Mouse (Mus musculus): Measurements from ENCODE around the gene 6430548M08Rik. TPM values are rescaled to one million over a fixed set of nuclear protein-coding genes. Genes with fewer than 3 reads are reported as not detected.

6430548M08Rik gene
- total and polyA plus RNA-seq, 3 experiments: 98.5 to 118 (median 107) TPM

DNA sequence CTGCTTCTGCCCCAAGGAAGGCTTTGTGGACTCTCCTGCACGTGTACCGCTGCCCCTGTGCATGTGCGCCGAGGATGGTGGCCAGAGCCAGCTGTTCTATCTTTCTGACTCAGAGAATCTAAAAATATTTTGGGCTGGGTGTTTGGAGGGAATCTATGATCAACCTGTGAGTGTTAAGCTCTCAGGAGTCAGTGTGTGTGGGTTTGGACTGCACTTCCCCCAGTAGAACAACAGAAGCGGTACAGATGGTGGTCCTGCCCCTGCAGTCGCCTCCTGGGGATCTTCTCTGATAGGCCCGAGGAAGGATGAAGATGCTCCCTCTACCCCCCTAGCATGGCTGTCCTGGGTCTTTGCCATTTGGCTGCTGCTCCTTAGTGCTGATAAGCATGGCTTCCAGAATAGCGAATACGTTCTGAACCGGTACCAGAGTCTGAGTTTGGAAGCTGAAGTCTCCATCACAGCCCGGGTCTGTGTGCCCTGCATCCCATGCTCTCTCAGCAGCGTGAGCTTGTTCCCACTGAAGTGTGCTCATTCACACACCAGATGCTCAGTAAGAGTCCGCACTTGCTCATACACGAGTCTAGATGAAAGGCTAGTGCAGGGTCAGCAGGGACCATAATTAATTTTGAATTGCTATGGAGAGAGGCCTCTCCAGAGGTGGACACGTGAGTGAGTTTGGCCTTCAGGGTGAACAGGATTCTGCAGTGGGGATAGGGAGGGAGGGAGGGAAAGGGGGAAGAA lies 30.1 kb downstream of the 6430548M08Rik start:
- peak; percentile 89 for DNase-seq

DNA sequence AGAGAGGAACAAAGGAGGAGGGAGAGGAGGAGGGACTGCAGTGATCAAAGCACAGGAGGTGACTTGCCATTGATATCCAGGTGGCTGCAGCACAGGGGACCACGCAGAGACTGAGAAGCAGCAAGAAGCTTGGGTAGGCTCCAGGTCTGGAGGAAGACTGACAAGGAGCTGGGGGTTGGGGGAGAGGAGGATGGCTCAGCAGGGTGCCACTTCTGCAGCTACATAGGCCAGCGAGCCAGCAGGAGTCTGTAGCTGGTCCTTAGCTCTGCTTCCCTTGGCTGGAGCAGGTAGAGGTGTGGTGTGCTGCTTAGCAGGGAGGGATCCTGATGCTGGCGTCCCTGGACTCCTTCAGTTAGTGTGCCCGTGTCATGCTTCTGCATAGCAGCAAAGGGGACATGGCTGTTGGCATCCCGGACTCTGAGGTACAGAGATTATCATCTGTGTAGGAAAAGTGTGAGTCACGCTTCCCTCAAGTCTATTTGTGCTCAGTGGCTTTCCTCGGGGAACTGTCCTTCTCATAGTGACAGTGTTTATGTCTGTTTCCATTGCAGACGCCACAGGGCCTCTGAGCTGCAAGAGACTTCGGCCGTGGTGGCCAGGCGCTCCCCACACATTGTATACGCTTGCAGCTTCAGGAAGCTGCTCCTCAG lies 30.8 kb downstream of the 6430548M08Rik start:
- DNase-seq: peak; percentile 73

DNA sequence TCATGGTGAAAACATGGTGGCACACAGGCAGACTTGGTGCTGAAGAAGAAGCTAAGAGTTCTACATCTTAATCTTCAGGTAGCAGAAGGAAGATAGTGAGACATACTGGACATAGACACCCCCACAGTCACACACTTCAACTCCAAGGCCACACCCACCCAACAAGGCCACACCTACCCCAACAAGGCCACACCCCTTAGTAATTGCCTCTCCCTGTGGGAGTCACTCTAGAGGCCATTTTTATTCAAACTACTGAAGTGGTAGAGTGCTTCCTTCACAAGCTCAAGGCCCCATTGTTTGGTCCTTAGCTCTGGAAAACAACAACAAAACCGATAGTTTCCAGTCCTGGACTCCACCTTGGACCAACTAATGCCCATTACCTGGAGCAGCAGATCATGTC lies 32.1 kb downstream of the 6430548M08Rik start:
- no peak for DNase-seq

DNA sequence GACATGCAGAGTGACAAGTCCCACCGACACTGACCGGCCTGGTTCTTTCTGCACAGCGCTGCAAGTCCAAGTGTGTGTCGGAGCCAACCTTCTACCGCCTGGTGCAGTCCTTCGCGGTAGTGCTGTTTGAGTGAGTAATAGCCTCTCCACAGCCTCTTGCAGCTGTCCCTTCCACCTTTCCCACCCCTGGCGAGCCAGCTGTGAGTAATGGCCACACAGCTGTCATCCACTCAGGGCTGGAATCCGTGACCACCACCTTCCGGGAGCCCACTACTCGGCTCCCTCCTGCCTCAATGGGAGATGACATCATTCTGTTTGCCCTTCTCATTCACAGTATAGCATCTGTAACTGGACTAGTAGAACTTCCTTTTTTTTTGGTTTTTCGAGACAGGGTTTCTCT lies 36.1 kb downstream of the 6430548M08Rik start:
- no peak for DNase-seq

DNA sequence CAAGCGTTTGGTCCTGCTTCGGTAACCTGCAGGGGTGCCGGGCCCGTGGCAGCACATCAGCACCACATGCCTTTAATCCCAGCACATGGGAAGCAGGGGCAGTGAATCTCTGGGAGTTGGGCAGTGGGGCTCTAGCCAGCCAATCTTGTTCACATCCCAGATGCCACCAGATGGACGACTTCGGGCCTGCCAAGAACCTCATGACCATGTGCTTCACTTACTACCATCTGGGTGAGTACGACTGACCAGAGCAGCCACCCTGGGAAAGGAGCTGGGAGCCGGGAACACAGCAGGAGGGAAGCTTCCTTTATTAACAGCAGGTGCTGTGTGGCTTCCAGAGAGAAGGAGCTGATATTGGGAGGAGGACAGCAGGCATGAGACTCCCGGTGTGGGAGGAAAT lies 37.2 kb downstream of the 6430548M08Rik start:
- DNase-seq: no peak

DNA sequence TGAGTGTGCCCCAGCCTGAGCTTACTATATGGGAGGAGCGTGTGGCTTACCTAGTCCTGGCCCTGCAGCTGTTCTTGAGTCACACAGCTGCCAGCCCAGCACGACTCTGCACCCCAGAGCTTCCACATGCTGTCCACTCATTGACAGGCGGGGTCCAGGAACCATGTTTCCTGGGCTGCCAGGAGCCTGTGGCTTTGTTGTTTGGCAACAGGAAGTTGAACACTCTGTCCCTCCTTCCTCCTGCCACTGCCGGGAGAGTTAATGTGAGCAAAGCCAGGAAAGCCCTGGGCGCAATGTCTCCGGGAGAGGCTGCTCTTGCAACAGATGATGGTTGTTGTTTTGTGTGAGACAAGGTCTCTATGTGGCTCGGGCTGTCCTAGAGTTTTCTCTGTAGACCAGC lies 38.7 kb downstream of the 6430548M08Rik start:
- peak; percentile 73 for DNase-seq

DNA sequence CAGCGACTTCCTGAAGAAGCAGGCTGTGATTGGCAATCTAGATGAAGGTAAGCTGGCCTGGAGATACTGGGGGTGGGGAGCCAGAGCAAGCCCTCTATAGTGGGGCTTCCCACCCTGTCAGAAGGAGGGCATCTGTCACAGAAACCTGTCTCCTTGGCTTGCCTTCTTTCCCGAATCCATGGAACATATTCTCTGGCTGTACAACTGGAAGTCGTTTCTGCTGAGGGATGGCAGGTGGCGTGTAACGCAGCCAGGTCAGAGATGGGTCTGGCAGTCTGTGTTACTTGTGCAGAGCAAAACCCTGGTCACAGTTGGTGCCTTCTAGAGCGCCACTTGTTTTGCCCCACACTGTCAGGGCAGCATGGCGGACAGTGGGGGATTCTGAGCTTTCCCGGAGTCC lies 46.4 kb downstream of the 6430548M08Rik start:
- DNase-seq: no peak

DNA sequence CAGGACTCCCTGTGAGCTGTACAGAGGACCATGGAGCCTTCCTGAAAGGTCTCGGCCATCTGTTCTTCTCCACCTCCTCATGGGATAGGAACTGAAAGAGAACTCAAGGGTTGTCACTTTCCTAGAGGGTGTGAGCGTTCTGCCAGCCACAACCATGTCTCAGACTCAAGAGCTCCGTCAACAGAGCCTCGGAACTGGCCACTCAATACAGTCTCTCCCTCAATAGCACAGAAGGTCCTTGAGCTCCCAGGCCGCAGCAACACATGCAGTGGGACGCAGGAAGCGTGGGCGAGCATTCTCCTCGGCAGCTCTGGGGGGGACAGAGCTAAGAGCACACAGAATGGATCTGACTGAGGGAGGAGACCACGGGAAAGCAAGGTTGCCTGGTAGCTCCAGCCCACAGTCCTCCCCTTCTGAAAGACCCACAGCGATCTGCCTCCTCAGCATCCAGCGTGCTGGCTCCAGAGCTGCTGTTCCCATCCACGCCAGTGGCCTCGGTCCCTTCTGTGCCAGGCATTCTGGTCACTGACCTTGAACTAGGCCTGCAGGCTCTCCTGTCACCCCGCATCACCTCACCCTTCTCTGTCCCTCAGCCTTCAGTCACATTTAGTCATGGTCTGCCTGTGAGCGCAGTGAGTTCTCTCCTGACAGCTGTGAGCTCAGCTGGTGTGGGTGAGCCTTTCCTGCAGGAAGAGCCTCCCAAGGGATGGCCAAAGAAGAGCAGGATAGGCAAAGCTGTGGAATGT lies 47.9 kb downstream of the 6430548M08Rik start:
- peak; percentile 83 for DNase-seq

DNA sequence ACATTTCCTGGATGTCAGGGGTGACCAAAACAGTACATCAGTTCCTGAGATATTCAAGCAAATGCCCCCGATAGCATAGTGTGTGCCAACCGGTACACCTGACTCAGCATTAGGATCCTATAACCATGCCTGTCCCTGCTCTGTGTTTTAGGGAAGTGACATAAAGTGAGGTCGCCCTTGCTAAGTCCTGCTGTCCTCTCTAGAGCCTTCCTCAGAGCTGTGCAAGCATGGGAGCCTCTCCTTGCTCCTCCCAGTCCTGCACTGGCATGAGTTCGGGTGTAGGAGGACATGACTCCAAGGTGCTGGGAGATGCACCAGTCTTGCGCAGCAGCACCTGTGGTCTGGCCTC lies 48.4 kb downstream of the 6430548M08Rik start:
- no peak for DNase-seq

DNA sequence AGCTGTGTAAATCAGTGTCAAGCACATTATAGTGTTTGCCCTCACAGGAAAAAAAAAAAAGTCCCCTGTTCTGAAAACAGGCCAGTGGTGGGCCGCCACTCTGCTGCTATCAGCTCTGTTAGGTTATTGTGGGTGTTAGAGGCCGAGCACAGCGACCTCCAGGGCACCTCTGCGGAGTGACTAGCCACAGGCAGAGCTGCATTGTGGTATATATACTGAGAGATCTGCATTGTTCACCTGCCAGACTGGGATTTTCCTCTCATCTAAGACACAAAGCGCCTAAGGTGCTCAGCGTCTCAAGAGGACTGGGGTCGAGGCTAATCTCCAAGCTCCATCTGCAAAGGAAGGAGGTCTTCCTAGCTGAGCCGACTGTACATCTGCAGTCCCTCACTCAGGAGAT lies 49.4 kb downstream of the 6430548M08Rik start:
- no peak for DNase-seq

DNA sequence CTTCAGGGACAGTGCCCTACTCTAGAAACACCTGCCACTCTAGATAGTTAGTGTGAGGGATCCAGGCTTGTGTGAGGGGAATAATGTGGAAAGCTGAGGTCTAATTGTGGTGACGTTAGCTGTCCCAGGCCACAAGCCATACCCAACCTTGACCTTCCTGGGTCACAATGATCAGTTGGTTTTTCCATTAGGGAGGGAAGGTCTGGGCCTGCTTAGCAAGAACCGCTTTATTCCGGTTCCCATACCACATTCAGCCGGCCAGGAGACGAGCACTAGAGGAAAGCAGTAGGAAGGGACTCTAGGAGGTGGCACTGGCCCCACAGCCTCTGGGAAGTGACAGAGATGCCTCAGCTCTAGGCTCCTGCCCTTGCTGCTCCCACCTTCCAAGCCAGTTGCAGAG lies 50.1 kb downstream of the 6430548M08Rik start:
- DNase-seq: peak; percentile 52

DNA sequence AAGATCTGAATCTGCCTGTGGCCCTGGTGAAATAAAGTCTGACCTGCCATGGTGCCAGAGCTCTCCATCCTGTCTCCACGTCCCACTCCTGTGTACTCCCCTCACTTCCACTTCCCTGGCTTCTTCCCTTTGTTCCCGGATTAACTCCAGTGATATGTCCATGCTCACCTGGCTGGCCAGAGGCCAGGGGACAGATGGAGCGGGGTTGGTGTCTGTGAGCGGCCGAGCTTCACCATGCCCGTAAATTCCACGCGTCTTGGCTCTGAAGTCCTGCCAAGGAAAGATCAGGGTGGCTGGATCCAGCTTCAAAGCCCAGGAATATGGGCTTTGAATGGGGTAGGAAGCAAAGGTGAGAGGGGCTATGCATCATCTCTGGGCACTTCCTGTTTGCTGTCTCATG lies 53.2 kb downstream of the 6430548M08Rik start:
- no peak for DNase-seq

DNA sequence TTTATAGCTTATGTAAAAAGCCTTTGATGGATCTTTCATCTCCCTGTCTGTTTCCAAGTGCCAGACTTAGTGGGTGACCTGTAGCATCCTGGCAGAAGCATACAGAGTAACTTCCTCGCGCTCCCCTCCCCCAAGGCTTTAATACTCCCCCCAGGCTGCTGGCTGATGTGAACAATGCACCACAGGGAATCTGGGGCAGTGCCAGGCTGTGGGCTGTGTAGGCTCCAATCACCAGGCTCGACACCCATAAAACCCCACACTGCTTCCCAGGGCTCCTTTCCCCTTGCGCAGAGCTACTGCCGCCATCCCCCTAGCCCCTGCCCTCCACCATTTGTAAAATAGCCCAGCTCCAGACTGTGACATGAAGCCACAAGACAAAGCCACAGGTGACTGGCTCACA lies 53.9 kb downstream of the 6430548M08Rik start:
- DNase-seq: no peak

DNA sequence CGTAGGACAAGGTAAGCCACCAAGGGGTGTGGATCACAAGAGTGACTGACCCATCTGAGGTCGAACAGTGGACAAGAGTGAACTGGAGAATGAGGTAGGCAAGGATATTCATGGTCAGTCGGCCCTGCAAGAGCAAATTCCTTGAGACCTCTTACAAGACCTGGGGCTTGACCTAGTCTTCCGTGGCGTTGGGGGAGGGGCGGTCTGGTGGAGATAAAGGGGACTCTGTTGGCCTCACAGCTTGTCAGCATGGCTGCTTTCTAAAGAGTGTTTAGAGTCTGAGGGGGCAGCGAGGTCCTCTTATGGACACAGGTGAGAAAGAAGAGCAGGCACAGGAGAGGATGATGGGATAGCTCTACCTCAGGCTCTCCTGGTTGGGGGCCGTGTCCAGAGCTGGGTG lies 55.2 kb downstream of the 6430548M08Rik start:
- DNase-seq: no peak

DNA sequence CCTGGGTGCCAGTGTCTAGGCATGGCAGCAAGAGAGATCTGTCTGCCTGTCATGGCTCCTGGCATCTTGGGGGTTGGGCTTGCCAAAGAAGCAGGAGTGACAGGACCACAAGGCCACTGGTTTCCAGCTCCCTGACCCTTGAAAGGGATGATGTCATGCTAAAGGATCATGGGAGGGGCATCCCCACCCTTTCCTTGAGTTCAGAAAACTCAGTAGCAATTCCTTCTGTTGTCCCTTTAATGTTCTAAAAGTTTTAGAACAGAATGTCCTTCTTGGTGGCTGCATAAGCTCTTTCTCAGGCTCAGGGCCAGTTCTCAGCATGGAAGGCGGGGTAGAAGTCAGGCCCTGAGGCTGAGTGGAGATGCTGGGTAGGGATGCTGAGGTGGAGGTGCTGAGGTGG lies 59.2 kb downstream of the 6430548M08Rik start:
- DNase-seq: no peak

DNA sequence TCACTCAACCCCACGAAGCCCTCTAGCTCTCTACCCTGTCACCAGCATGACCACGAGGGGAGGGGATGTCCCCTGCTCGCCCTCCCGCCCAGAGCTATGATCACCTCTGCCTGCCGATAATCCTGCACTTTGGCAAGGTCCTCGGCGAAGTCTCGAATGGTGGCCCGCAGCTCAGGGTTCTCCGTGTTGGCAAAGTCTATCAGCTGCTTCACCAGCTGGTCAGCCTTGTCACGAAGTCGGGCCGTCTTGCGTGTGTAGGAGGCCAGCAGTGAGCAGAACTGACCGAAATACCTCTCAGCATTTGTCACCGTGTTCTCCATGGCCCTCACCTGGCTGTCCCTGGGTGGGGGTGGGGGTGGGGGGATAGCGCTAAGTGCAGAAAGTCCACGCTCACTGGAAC lies 60.7 kb downstream of the 6430548M08Rik start:
- DNase-seq: no peak

DNA sequence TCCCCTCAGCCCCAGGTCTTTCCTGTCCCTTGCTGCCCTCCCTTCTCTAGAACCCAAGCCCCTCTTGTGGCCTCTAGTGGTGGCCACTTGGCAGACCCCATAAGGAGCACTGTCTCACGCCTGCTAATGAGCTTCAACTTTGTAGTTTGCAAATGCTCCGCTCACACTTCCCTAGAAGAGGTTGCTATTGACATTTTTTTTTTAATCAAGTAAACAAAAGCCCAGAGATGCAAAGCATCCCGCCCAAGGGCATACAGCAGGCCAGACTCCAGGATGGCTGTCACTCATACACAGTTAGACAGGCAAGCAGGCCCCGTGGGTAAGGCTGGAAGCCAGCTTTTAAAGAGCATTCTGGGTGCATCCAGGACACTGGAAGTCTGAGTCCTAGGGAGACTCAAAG lies 62.7 kb downstream of the 6430548M08Rik start:
- DNase-seq: no peak

DNA sequence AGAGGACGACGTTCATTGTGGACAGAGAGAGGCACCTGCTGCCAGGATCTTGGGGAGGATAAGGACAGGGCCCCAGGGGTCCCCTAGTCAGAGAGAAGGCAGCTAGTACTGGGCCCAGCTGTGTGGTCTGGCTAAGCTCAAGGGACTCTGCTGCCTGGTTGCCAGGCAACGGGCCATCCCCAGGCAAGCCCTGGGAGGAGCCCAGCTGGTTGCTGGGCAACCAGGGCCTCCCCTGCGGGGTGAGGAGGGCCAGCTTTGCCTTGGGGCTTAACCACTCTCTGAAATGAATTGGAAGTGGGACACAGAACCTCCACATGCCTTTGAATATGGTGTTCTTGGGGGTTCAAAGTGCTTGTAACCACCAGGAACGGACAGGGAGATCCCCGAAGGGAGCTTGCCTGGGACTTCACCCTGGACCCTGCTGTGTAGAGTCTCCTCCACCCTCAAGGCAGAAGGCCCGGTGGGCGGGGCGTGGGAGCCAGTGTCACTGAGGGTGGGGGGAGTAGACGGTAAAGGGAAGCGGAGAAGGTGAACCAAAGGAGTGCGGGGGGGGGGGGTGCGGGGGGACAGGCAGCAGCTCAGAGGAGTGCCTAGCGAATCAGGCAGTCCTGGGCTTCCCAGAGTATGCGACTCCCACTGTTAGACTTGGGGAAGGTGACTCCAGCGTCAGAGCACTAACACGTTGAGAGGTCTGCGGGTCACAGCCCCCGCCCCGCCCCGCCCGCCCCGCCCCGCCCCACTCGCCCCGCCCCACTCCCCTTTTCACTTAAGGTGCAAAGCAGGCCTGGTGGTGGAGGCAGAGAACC lies 63.6 kb downstream of the 6430548M08Rik start, which contains the start of gene Fam92b:
Gene Fam92b (minus strand): TSS at position 149 of the 806 bp plus-strand sequence.
- peak; percentile 70 for DNase-seq

DNA sequence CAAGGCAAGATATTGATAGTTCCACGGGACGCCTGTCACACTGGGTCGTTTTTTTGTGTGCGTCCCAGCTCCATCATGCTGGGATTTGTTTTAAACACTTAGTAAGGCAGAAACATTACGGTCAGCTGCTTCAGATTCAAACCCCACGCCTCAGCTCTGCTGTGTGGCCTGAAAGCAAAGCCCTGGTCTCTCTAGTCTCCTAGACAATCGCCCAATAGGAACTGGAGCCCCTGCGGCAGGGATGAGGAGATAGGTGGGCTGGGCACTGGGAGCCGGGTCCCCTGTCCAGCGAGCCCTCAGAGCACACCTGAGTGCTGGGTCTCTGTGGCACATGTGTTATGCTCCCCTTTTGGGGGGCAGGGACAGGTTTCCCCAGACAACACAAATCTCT lies 64.2 kb downstream of the 6430548M08Rik start:
- no peak for DNase-seq

DNA sequence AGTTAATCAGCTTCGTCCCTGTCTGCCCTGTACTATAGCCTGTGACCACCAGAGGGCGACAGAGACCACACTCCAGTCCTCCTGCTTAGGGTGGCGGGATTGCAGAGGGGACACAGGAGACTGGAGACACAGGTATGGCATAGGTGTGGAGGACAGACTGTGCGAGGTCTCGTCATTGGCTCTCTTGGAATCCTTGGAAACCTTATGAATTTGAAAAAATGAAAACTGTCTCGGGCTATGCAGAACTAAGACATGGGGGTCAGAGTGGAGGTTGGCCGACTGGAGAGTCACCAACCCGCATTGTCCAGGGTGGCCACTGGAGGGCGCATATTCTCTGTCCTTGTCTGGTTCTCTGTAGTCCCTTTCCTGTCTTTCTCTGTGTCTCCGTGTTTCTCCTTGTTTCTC lies 65.1 kb downstream of the 6430548M08Rik start:
- DNase-seq: peak; percentile 93

DNA sequence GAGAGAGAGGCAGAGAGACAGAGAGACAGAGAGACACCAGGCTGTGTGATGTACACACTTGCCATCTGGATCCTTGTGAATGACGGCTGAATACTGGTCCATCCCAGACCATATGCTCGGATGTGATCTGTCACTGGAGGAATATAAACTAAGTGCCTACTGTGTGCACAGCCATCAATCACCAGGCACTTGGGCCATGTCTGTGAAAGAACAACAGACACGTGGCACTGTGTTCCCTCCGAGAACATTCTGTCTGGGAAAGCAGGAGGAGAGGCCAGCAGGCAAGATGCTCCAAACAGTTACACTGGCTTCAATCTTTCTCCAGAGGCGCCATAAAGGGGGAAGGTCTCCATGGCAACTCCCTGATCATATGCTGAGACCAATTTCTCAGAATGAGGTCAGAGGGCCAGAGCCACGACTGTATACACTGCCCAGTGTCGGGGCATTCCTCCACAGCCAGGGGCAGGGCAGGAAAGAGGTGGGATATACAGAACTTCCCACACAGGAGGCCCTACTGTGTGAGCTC lies 66.6 kb downstream of the 6430548M08Rik start:
- no peak for DNase-seq

DNA sequence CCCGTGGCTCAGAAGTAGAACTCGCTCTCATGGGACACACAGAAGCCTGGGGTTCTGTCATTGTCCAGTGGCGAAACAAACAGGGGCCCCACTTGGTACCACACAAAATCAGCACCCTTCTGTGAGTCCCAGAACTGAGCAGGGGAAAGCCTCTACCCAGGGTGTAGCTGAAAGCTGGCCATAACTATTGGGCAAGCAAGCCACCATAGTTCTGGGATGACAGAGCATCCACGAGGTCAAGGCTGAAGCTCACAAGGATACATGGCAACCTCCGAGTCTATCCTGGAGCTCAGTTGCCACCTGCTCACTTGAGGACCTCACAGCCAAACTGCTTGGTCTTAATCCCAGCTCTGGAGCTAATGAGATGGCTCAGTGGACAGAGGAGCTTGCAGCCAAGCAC lies 67.3 kb downstream of the 6430548M08Rik start:
- peak; percentile 64 for DNase-seq

Data from adrenal gland, adult 2 months (tissue).